Mouse (Mus musculus) midbrain, embryonic 15.5 days (tissue): ENCODE measurements around the gene Dctn2. TPM values are rescaled to one million over a fixed set of nuclear protein-coding genes. Genes with fewer than 3 reads are reported as not detected.

Source experiments
- ATAC-seq: fragments of 200-750 bp; cut with Nextera tagmentation; replicated peaks from 2 replicates; pipeline ENCODE4 v1.8.0; 2017; ENCODE audit warnings: moderate TSS enrichment
- H3K27ac ChIP-seq: fragments of 300-500 bp; sonication (generic); 2 replicates; pipeline ENCODE4 v1.5.1; 2015; ENCODE audit warnings: mild to moderate bottlenecking, inconsistent platforms
- H3K27me3 ChIP-seq: fragments of 300-500 bp; sonication (generic); replicated peaks from 2 replicates; pipeline ENCODE4 v1.6.1; 2015; ENCODE audit warnings: inconsistent platforms
- H3K36me3 ChIP-seq: fragments of 300-500 bp; sonication (generic); replicated peaks from 2 replicates; pipeline ENCODE4 v1.6.1; 2015; ENCODE audit warnings: inconsistent platforms
- H3K4me1 ChIP-seq: fragments of 300-500 bp; sonication (generic); 2 replicates; pipeline ENCODE4 v1.6.1; 2015; ENCODE audit warnings: inconsistent platforms
- H3K4me2 ChIP-seq: fragments of 300-500 bp; sonication (generic); 2 replicates; pipeline ENCODE4 v1.6.1; 2015; ENCODE audit warnings: inconsistent platforms, mild to moderate bottlenecking, moderate library complexity
- H3K4me3 ChIP-seq: fragments of 300-500 bp; sonication (generic); 2 replicates; pipeline ENCODE4 v1.5.1; 2015; ENCODE audit warnings: mild to moderate bottlenecking, inconsistent platforms
- H3K9ac ChIP-seq: fragments of 300-500 bp; sonication (generic); 2 replicates; pipeline ENCODE4 v1.6.1; 2015; ENCODE audit warnings: mild to moderate bottlenecking, inconsistent platforms
- H3K9me3 ChIP-seq: fragments of 300-500 bp; sonication (generic); 2 replicates; pipeline ENCODE4 v1.6.1; 2016; ENCODE audit warnings: inconsistent platforms
- WGBS: fragments of 180-500 bp; shearing (Covaris S2); methylation state at CpG from one replicate; pipeline ENCODE4 v1.1.7; 2015; ENCODE audit warnings: mixed read lengths; 5-methylcytosine and 5-hydroxymethylcytosine counted together
- polyA plus RNA-seq: library from polyadenylated mRNA; unstranded; fragments of >200 nt; fragmentation: Nextera tagmentation; extraction: Ambion mirVana; gene quantifications from 2 replicates; pipeline ENCODE4 v1.2.1, GENCODE M21; 2015

Gene Dctn2
- polyA plus RNA-seq, 1 experiment from 2014 or later: 355 TPM

DNA sequence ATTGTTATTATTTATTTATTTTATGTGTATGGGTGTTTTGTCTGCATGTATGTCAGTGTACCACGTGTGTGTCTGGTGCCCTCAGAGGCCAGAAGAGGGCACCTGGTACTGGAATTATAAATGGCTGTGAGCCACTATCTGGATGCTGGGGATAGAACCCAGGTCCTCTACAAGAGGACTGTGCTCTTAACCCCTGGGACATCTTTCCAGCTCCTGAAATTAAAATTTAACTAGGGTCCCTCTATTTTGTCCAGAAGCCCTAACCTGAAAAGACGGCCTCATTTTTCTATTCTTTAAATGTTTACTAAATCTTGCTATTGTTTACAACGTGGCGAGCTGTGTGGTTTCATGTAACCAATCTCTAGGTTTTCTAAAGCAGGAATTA is 449 bp upstream of the Dctn2 start:
- Histone ChIP-seq H3K9me3 (no peaks in the 10 kb centered on the region), H3K4me3 (peak overlapping the region; percentile 92), H3K4me2 (peak overlapping the region; percentile 63), H3K27ac (peak overlapping the region; percentile 93), H3K9ac (peak overlapping the region; percentile 100; the same call in 1 of the 2 replicates), H3K27me3 (no peaks in the 10 kb centered on the region), H3K4me1 (peaks cover 50% of the 10 kb centered on the region), H3K36me3 (peaks cover 6% of the 10 kb centered on the region; the same call in 1 of the 2 replicates)
- WGBS: 24% methylated on average over 4 of the region's 4 CpGs
- ATAC-seq: peak; percentile 48

DNA sequence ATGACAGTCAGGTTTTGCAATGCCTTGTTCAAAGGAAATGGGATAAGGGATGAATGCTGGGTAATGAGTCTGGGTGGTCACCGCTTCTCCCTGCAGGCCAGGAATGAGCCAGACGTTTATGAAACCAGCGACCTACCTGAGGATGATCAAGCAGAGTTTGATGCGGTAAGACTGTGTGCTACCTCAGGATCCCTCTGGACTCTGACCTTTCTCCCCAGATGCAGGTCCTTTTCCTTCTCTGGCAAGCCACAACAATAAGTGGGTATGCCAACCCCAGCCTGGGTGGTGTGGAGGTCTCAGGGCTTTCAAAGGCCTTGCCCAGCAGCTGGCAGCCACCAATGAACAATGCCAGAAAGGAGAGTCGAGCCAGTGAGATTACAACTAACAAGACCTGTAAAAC is 1.1 kb downstream of the Dctn2 start:
- H3K4me1 ChIP-seq: peaks cover 38% of the 10 kb centered on the region
- 69% methylated on average over 5 of the region's 5 CpGs for WGBS
- ATAC-seq: no peak
- H3K9ac ChIP-seq: peak overlapping the region; percentile 100
- peaks cover 6% of the 10 kb centered on the region; the same call in 1 of the 2 replicates for H3K36me3 ChIP-seq
- H3K27me3 ChIP-seq: no peaks in the 10 kb centered on the region
- peak overlapping the region; percentile 92 for H3K4me3 ChIP-seq
- H3K4me2 ChIP-seq: peak overlapping the region; percentile 63
- H3K9me3 ChIP-seq: no peaks in the 10 kb centered on the region
- H3K27ac ChIP-seq: peak overlapping the region; percentile 93; the same call in 1 of the 2 replicates

DNA sequence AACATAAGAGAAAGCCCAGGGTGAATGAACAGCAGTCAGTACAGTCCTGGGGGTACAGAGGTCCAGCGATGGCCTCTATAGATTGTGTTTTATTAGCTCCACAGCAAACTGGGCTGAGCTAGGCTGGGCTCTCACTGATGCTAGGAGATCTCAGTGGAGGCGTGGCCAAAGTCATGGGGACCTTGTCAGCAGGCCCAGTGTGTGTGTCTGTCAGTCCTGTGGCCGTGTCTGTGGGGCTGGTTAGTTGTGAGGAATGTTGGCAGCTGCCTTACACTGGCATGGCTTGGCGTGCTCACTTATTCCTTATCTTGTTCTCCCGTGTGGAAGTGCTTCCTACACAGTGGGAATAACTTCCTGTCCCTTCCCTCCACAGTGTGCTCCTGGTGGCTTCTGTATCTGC is 2.2 kb downstream of the Dctn2 start:
- Histone ChIP-seq H3K4me2 (no peak overlapping the region; the same call in 1 of the 2 replicates), H3K36me3 (peaks cover 6% of the 10 kb centered on the region; the same call in 1 of the 2 replicates)

DNA sequence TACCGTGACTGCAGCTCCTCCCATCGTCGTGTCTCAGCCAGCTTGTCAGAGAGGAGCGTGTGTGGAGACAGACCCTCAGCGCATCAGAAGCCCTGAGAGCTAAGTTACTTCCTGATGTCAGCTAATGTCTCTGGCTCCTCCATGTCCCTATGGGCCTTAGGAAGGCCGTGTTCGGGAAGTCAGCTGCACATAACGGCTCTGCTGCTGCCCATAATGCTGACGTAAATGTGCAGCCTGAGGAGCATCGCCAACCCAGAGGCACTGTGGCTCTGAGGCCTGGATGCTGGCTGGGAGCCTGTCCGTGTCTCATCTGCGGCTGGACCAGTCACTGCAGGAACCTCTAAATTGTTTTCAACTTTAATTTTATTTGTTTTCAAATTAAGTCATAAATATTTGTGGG is 2.9 kb downstream of the Dctn2 start:
- Histone ChIP-seq H3K4me3 (no peak overlapping the region), H3K9me3 (no peaks in the 10 kb centered on the region), H3K27ac (no peak overlapping the region), H3K9ac (no peak overlapping the region), H3K36me3 (peaks cover 6% of the 10 kb centered on the region; the same call in 1 of the 2 replicates), H3K4me1 (peaks cover 32% of the 10 kb centered on the region), H3K27me3 (no peaks in the 10 kb centered on the region), H3K4me2 (no peak overlapping the region)
- WGBS: 75% methylated on average over 12 of the region's 12 CpGs
- no peak for ATAC-seq

More for the DNA sequence above, 2.2 kb downstream of the Dctn2 start:
- Histone ChIP-seq H3K4me1 (peaks cover 35% of the 10 kb centered on the region), H3K9ac (0 out of 2 replicates have a peak overlapping the region, but pooled peaks have one; percentile 4), H3K4me3 (no peak overlapping the region), H3K27me3 (no peaks in the 10 kb centered on the region), H3K27ac (no peak overlapping the region), H3K9me3 (no peaks in the 10 kb centered on the region)
- no peak for ATAC-seq
- WGBS: 83% methylated on average over 5 of the region's 5 CpGs

DNA sequence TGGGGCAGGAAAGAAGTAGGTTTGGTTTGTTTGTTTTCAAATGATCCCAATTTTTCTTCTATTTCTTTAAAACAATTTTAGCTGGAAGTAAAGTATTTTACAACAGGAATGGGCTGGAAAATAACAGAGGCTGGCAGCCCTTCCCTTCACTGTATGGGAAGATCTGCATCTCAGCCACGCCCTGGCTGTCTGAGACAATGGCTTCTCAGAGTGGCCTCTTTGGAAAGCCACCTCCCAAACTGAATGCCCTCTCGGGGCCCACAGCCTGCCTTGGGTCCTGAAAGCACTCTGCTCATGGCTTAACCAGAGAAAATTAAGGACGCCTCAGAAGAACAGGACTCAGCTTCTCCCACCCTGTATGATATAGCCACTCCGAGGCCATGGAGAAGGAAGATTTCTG is 3.7 kb downstream of the Dctn2 start:
- H3K4me2 ChIP-seq: no peak overlapping the region
- WGBS: 73% methylated on average over 4 of the region's 4 CpGs
- no peaks in the 10 kb centered on the region for H3K27me3 ChIP-seq
- no peak overlapping the region for H3K4me3 ChIP-seq
- H3K27ac ChIP-seq: no peak overlapping the region
- peaks cover 6% of the 10 kb centered on the region; the same call in 1 of the 2 replicates for H3K36me3 ChIP-seq
- no peaks in the 10 kb centered on the region for H3K9me3 ChIP-seq
- peak overlapping the region; percentile 25; the same call in 1 of the 2 replicates for H3K9ac ChIP-seq
- H3K4me1 ChIP-seq: peaks cover 32% of the 10 kb centered on the region
- no peak for ATAC-seq

DNA sequence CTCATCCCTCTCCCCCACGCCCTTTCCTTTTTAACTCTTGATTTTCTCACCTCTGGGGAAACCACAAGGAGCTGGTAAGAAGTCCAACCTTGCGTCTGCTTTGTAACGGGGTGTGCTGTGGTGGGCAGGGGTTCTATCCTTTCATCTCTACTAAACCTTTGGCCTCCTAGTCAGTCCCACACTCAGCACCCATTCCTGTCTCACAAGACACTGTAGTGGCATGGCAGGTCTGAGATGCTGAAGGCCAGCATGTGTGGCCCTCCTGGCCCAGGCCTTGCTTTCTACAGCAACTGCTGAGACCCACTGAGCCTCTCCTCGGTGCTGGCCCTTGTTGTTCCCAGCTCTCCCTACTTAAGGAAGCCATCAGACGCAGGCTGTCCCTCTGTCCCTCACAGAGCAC is 6.2 kb downstream of the Dctn2 start:
- H3K4me2 ChIP-seq: no peak overlapping the region
- H3K9ac ChIP-seq: no peak overlapping the region
- H3K4me3 ChIP-seq: no peak overlapping the region
- WGBS: 85% methylated on average over 5 of the region's 5 CpGs
- no peak overlapping the region for H3K27ac ChIP-seq
- peaks cover 27% of the 10 kb centered on the region for H3K4me1 ChIP-seq
- H3K27me3 ChIP-seq: no peaks in the 10 kb centered on the region
- H3K36me3 ChIP-seq: peaks cover 28% of the 10 kb centered on the region
- no peaks in the 10 kb centered on the region for H3K9me3 ChIP-seq
- no peak for ATAC-seq

DNA sequence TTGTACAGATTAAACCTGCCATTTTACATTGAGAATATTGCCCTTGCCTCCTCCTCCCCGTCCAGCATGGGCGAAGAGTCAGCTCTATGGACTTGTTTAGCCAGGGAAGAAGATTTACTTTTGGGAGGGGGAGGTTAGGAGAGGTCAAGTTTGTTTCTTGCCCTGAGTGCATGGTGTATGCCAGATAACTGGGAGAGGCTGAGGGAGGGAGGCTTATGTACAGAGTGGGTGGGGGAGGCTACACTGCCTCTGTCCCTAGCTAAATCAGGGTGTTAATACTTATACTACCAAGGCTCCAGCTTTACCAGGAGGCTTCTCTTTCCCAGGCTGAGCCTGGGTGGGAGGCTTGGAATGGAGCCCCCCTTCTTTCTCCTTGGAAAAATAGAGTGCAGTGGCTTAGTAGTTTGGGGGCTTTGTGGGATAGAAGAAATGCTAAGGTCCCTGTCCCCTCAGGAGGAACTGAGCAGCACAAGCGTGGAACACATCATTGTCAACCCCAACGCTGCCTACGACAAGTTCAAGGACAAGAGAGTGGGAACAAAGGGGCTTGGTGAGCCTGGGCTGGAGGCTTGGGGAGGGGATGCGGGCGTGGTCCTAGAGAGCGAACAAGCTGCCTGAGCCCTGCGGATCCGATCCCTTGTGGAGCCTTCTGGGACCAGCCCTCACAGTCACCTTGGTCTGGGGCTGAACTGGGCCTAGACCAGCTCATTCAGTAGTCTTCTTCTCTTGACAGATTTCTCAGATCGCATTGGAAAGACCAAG is 8.3 kb downstream of the Dctn2 start:
- Histone ChIP-seq H3K9ac (no peak overlapping the region), H3K36me3 (peaks cover 39% of the 10 kb centered on the region)
- 91% methylated on average over 11 of the region's 11 CpGs for WGBS

DNA sequence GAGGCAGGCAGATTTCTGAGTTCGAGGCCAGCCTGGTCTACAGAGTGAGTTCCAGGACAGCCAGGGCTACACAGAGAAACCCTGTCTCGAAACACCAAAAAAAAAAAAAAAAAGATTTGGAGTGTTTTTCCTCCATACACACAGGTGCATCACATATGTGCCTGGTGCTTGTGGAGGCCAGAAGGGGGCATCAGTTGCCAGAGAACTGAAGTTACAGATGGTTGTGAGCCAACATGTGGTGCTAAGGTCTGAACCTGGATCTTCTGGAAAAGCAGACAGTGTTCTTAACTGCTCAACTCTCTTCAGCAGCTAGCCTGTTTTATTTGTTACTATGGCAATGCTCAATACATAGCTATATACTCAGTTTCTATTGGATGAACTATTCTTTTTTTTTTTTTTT is 13.6 kb downstream of the Dctn2 start:
- ATAC-seq: no peak
- Histone ChIP-seq H3K27ac (no peak overlapping the region), H3K27me3 (no peaks in the 10 kb centered on the region), H3K4me1 (peaks cover 3% of the 10 kb centered on the region; the same call in 1 of the 2 replicates), H3K9me3 (no peaks in the 10 kb centered on the region), H3K36me3 (peaks cover 68% of the 10 kb centered on the region), H3K4me3 (no peak overlapping the region), H3K9ac (no peak overlapping the region), H3K4me2 (no peak overlapping the region)
- WGBS: 91% methylated on average over 2 of the region's 2 CpGs

More for the DNA sequence above, 8.3 kb downstream of the Dctn2 start:
- H3K4me3 ChIP-seq: no peak overlapping the region
- H3K9me3 ChIP-seq: no peaks in the 10 kb centered on the region
- H3K4me1 ChIP-seq: peaks cover 6% of the 10 kb centered on the region
- no peak overlapping the region for H3K27ac ChIP-seq
- ATAC-seq: no peak
- H3K27me3 ChIP-seq: no peaks in the 10 kb centered on the region
- H3K4me2 ChIP-seq: no peak overlapping the region

DNA sequence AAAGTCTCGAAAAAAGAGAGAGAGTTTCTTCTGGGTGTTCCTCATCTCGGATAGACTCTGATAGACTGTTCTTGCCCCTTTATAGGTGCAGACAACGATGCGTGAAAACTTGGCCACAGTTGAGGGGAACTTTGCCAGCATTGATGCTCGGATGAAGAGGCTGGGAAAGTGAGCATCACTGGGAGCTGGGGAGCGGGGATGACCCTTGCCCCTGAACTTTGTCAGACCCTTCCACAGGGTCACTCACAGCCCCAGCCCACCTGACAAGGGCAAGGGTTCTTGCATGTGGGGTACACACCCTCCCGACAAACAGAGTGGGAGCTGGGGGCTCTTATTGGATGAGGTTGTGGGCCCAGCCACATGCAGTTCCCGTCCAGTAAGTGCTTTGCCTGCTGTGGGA is 15.1 kb downstream of the Dctn2 start:
- ATAC-seq: no peak
- H3K36me3 ChIP-seq: peaks cover 55% of the 10 kb centered on the region
- no peaks in the 10 kb centered on the region for H3K9me3 ChIP-seq
- no peaks in the 10 kb centered on the region for H3K27me3 ChIP-seq
- WGBS: 87% methylated on average over 8 of the region's 8 CpGs
- H3K4me1 ChIP-seq: peaks cover 19% of the 10 kb centered on the region
- H3K9ac ChIP-seq: no peak overlapping the region
- H3K4me2 ChIP-seq: no peak overlapping the region
- H3K4me3 ChIP-seq: no peak overlapping the region
- no peak overlapping the region for H3K27ac ChIP-seq

DNA sequence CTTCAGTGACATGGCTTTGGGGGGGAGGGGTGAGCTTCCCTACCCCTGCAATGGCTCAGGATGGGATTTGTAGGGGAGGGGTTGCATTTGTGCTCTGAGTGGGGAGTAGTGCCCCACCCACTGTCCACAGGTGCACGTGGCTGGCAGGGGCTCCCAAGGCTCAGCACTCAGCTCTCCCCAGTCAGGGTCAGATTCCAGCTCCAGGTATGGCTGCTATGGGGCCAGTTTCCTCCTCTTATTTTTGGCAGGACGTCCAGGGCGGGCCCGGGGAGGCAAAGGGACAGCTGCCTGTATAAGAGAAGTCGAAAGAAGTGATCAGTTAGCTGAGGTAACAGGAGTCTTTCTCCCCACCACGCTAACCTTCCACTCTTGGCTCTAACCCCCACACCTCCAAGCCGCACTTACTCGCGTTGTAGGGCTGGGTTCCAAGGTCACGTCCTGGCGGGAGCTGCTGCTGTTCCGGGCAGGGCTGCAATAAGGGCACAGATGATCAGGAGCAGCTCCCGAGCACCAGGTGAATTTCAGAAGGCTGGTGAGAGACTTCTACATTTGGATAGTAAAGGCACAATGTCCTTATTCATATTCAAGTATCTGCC is 16.6 kb downstream of the Dctn2 start:
- no peak overlapping the region for H3K4me3 ChIP-seq
- WGBS: 88% methylated on average over 13 of the region's 13 CpGs
- ATAC-seq: no peak
- no peak overlapping the region for H3K4me2 ChIP-seq
- H3K27ac ChIP-seq: no peak overlapping the region
- H3K27me3 ChIP-seq: no peaks in the 10 kb centered on the region
- peaks cover 42% of the 10 kb centered on the region for H3K36me3 ChIP-seq
- H3K4me1 ChIP-seq: peaks cover 33% of the 10 kb centered on the region
- H3K9ac ChIP-seq: no peak overlapping the region
- no peaks in the 10 kb centered on the region for H3K9me3 ChIP-seq

DNA sequence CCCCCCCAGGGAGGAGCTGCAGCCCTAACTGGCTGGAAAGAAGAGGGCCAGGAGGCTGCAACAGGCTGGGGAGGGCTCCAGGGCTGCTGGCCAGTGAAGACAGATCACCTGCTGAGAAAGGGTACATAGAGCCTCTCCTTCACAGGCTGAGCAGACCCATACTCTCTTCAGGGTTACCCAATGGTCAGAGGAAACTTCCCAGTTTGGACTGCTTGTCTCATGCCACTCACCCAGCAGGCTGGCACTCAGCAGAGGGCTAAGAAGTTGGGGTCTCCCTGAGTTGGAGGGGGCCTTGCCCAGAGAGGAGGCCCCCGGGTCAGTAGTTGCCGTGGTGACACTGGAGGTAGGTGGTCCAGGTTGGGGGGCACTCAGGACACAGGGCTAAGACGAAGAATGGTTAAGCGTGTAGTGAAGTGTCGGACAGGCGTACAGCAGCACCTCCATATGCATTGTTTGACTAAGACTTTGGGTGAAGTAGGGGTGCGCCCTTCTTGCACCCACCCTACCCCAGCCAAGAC is 18.0 kb downstream of the Dctn2 start:
- Histone ChIP-seq H3K36me3 (peaks cover 34% of the 10 kb centered on the region), H3K27ac (no peak overlapping the region)
- WGBS: 93% methylated on average over 7 of the region's 7 CpGs

DNA sequence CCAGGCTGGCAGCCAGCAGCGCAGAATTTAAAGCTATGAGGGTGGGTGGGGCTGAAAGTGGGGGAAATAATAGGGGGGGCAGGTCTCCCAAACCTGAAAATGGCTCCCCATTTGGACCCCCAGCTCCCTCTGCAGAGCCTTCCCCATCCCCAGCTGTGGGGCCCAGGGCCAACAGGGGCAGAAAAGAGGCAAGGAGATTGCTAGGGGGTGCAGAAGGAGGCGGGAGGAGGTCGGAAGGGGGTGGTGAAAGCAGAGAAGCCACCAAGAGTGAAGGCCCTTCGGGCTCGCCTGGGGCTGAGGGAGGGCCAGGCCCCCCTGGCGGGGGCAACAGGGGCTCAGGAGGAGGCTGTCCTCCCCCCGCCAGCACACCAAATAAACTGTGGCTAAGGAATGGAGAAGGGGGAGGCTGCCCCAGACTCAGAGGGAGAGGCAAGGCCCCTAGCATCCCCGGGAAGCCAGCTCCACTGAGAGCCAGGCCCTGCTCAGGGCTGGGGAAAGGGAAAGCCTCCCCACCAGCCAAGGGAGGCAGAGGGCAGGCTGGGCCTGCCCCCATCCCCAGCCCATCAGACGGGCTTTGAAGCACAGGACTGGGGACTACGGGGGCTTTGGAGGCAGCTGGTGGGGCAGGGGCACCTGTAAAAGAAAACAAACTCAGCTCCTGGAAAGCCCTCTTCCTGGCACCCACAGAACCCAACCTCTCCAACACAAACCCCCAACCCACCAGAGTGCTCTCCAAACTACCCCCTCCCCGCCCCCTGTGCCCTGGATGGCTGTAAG is 18.7 kb downstream of the Dctn2 start:
- peaks cover 34% of the 10 kb centered on the region for H3K36me3 ChIP-seq
- no peak overlapping the region for H3K4me3 ChIP-seq
- 72% methylated on average over 9 of the region's 11 CpGs for WGBS
- no peak overlapping the region for H3K9ac ChIP-seq
- H3K4me1 ChIP-seq: peaks cover 48% of the 10 kb centered on the region
- no peaks in the 10 kb centered on the region for H3K27me3 ChIP-seq
- no peak for ATAC-seq
- no peak overlapping the region for H3K4me2 ChIP-seq
- H3K27ac ChIP-seq: no peak overlapping the region
- H3K9me3 ChIP-seq: no peaks in the 10 kb centered on the region

More for the DNA sequence above, 18.0 kb downstream of the Dctn2 start:
- no peak overlapping the region for H3K4me2 ChIP-seq
- no peaks in the 10 kb centered on the region for H3K27me3 ChIP-seq
- ATAC-seq: no peak
- no peak overlapping the region for H3K9ac ChIP-seq
- H3K4me1 ChIP-seq: peaks cover 40% of the 10 kb centered on the region
- H3K4me3 ChIP-seq: no peak overlapping the region
- H3K9me3 ChIP-seq: no peaks in the 10 kb centered on the region
